Mouse (Mus musculus) bone marrow, adult 2 months (tissue): ENCODE measurements around the gene Arfrp1.

Experiments used
- CTCF ChIP-seq: fragments of 200-500 bp; IDR thresholded peaks from 2 replicates; pipeline ENCODE4 v1.5.1; 2011; ENCODE audit warnings: low read length, control low read depth; ENCODE audit not compliant: control insufficient read depth, insufficient read depth
- POLR2A ChIP-seq: fragments of 200-500 bp; IDR thresholded peaks from 2 replicates; pipeline ENCODE4 v1.6.1; 2011; ENCODE audit warnings: low read depth, mild to moderate bottlenecking, control low read depth, low read length, borderline replicate concordance; ENCODE audit not compliant: control insufficient read depth

DNA sequence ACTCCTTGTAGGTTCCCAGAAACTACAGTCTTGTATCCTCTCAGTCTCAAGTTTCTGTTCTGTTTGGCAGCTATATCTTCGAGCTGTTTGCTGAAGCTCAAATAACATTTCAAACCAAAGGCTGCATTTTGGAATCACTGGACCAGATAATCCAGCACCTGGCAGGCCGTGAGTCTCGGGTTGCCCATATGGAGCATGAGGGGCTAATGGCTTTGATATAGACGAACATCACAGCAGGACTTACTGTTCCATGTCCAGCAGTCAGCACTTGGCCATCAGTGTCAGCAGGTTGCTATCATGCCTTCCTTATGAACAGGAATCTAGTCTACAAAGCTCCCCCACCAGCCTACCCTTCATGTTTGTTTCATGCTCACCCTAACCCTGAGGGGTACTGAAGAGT is 24.8 kb downstream of the Arfrp1 start:
- TF ChIP-seq CTCF (no peak), POLR2A (no peak)
